Mouse (Mus musculus) neural tube, embryonic 13.5 days (tissue): ENCODE measurements around the gene Slc6a6. TPM values are rescaled to one million over a fixed set of nuclear protein-coding genes. Genes with fewer than 3 reads are reported as not detected.

ENCODE experiments used
- ATAC-seq: fragments of 200-750 bp; cut with Nextera tagmentation; 2 replicates; pipeline ENCODE4 v1.8.0; 2017; ENCODE audit warnings: low read depth, mild to moderate bottlenecking, moderate TSS enrichment, moderate library complexity
- H3K27ac ChIP-seq: fragments of 300-500 bp; sonication (generic); replicated peaks from 2 replicates; pipeline ENCODE4 v1.5.1; 2015; ENCODE audit warnings: moderate library complexity, mild to moderate bottlenecking, inconsistent platforms
- H3K27me3 ChIP-seq: fragments of 300-500 bp; sonication (generic); 2 replicates; pipeline ENCODE4 v1.6.1; 2015; ENCODE audit warnings: mild to moderate bottlenecking, inconsistent platforms
- H3K36me3 ChIP-seq: fragments of 300-500 bp; sonication (generic); 2 replicates; pipeline ENCODE4 v1.6.1; 2015; ENCODE audit warnings: mild to moderate bottlenecking, inconsistent platforms
- H3K4me1 ChIP-seq: fragments of 300-500 bp; sonication (generic); replicated peaks from 2 replicates; pipeline ENCODE4 v1.6.1; 2015; ENCODE audit warnings: inconsistent platforms
- H3K4me2 ChIP-seq: fragments of 300-500 bp; sonication (generic); 2 replicates; pipeline ENCODE4 v1.6.1; 2015; ENCODE audit warnings: inconsistent platforms, mild to moderate bottlenecking, moderate library complexity
- H3K4me3 ChIP-seq: fragments of 300-500 bp; sonication (generic); 2 replicates; pipeline ENCODE4 v1.5.1; 2015; ENCODE audit warnings: mild to moderate bottlenecking, inconsistent platforms
- H3K9ac ChIP-seq: fragments of 300-500 bp; sonication (generic); 2 replicates; pipeline ENCODE4 v1.6.1; 2015; ENCODE audit warnings: moderate library complexity, mild to moderate bottlenecking, inconsistent platforms
- H3K9me3 ChIP-seq: fragments of 300-500 bp; sonication (generic); 2 replicates; pipeline ENCODE4 v1.6.1; 2016; ENCODE audit warnings: inconsistent platforms
- WGBS: fragments of 180-500 bp; shearing (Covaris S2); methylation state at CpG from one replicate; pipeline ENCODE4 v1.1.7; 2015; 5-methylcytosine and 5-hydroxymethylcytosine counted together
- polyA plus RNA-seq: library from polyadenylated mRNA; unstranded; fragments of >200 nt; fragmentation: Nextera tagmentation; extraction: Ambion mirVana; gene quantifications from 2 replicates; pipeline ENCODE4 v1.2.1, GENCODE M21; 2015

The Slc6a6 gene
- polyA plus RNA-seq, 1 experiment from 2014 or later, result 70.0 TPM

DNA sequence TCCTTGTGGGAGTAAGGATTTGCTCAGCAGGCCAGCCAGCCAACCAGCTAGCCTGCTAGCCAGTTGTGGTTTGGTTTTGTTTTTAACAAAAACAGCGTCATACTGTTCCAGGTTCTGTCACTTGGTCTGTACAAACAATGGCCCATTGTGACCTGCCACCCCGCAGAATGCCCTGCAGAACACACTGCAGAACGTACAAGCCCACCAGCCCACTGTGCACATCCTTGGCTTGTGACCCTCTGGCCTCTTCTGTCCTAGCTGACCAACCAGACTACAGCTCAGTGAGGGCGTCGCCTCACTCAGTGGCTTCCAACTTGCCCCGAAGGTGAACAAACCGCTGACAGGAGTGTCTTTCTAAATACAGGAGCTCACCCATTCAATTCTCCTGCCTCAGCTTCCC is 6.4 kb downstream of the Slc6a6 start:
- Histone ChIP-seq H3K4me3 (no peak overlapping the region), H3K27me3 (no peaks in the 10 kb centered on the region), H3K9me3 (no peaks in the 10 kb centered on the region), H3K4me1 (peaks cover 74% of the 10 kb centered on the region), H3K36me3 (peaks cover 20% of the 10 kb centered on the region), H3K27ac (no peak overlapping the region), H3K4me2 (no peak overlapping the region), H3K9ac (no peak overlapping the region)
- no peak for ATAC-seq
- WGBS, result 65% methylated on average over 7 of the region's 7 CpGs

GRCm38 (mm10) chr6:91690646-91691045 is 6.8 kb downstream of the Slc6a6 start:
- H3K27me3 ChIP-seq, result no peaks in the 10 kb centered on the region
- 90% methylated on average over 7 of the region's 7 CpGs for WGBS
- no peak overlapping the region for H3K27ac ChIP-seq
- peaks cover 69% of the 10 kb centered on the region for H3K4me1 ChIP-seq
- H3K36me3 ChIP-seq, result peaks cover 20% of the 10 kb centered on the region
- no peak overlapping the region for H3K4me2 ChIP-seq
- H3K4me3 ChIP-seq, result no peak overlapping the region
- H3K9ac ChIP-seq, result no peak overlapping the region
- H3K9me3 ChIP-seq, result no peaks in the 10 kb centered on the region
- no peak for ATAC-seq

GRCm38 (mm10) chr6:91691576-91691975 is 7.7 kb downstream of the Slc6a6 start:
- Histone ChIP-seq H3K4me1 (peaks cover 60% of the 10 kb centered on the region), H3K27me3 (no peaks in the 10 kb centered on the region)

DNA sequence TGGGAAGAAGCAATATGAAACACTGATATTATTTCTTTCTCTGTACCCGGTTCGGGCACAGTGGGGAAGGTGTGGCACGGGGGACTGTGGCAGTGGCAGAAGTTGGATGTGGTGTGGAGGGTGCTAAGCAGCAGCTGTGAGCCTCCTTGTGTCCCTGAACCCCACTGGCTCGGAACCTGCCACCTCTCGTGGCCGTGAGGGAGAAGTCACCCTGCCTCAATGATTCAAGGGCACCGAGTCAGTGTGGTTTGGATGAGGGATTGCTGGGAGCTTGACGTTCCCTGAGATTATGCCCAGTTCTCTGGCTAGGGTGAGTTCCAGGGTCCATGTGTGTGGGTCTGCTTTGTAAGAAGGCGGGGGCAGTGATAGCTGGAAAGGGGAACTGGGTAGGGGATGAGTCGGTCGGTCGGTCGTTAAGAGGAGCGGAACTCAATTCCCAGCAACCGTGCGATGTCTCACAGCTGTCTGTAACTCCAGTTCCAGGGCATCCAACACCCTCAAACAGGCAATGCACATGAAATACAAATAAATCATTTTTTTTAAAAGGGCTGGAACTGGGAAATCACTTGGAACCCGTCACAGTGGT is 9.5 kb downstream of the Slc6a6 start:
- Histone ChIP-seq H3K4me1 (peaks cover 55% of the 10 kb centered on the region), H3K4me2 (no peak overlapping the region), H3K36me3 (peaks cover 20% of the 10 kb centered on the region), H3K9ac (no peak overlapping the region), H3K4me3 (no peak overlapping the region), H3K27me3 (no peaks in the 10 kb centered on the region), H3K27ac (no peak overlapping the region), H3K9me3 (no peaks in the 10 kb centered on the region)
- 86% methylated on average over 17 of the region's 17 CpGs for WGBS
- ATAC-seq, result no peak

More at GRCm38 (mm10) chr6:91691576-91691975, 7.7 kb downstream of the Slc6a6 start:
- H3K36me3 ChIP-seq, result peaks cover 20% of the 10 kb centered on the region
- no peak overlapping the region for H3K4me3 ChIP-seq
- no peak overlapping the region for H3K4me2 ChIP-seq
- no peaks in the 10 kb centered on the region for H3K9me3 ChIP-seq
- no peak for ATAC-seq
- H3K9ac ChIP-seq, result no peak overlapping the region
- WGBS, result 86% methylated on average over 4 of the region's 4 CpGs
- H3K27ac ChIP-seq, result no peak overlapping the region

- no peak for ATAC-seq
Measured at GRCm38 (mm10) chr6:91694610-91695009, 10.8 kb downstream of the Slc6a6 start.

DNA sequence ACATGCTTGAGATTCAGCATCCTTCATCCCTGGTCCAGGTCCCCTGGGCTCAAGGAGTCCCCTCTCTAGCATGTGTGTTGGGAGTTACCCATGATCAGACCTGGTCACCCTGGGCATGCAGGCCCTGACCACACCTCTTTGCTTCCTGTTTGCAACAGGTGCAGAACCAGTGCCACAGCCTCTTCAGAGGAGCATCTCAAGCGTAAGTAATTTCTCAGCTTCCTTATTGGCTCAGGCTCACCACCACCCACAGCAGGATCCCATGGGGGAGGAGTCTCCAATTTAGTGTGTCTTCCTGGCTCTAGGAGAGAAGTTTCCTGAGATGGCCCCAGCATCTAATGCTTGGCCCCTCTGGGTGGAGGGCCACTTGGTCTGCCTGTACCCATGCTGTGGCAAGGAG is 15.0 kb downstream of the Slc6a6 start:
- H3K9me3 ChIP-seq, result no peaks in the 10 kb centered on the region
- H3K9ac ChIP-seq, result no peak overlapping the region
- peaks cover 25% of the 10 kb centered on the region for H3K4me1 ChIP-seq
- no peak overlapping the region for H3K4me3 ChIP-seq
- H3K4me2 ChIP-seq, result no peak overlapping the region
- 75% methylated on average over 1 of the region's 1 CpGs for WGBS
- no peak for ATAC-seq
- no peaks in the 10 kb centered on the region for H3K27me3 ChIP-seq
- no peak overlapping the region for H3K27ac ChIP-seq
- peaks cover 47% of the 10 kb centered on the region for H3K36me3 ChIP-seq

More at GRCm38 (mm10) chr6:91694610-91695009, 10.8 kb downstream of the Slc6a6 start:
- Histone ChIP-seq H3K9ac (peak overlapping the region; percentile 41; the same call in 1 of the 2 replicates), H3K4me3 (no peak overlapping the region), H3K4me2 (no peak overlapping the region), H3K36me3 (peaks cover 27% of the 10 kb centered on the region), H3K27me3 (no peaks in the 10 kb centered on the region), H3K4me1 (peaks cover 44% of the 10 kb centered on the region), H3K27ac (peak overlapping the region; percentile 38; the same call in 1 of the 2 replicates), H3K9me3 (no peaks in the 10 kb centered on the region)
- 63% methylated on average over 7 of the region's 7 CpGs for WGBS

- H3K4me2 ChIP-seq, result no peak overlapping the region
- WGBS, result 89% methylated on average over 4 of the region's 4 CpGs
- H3K36me3 ChIP-seq, result peaks cover 55% of the 10 kb centered on the region
Measured at GRCm38 (mm10) chr6:91699482-91700200, 15.8 kb downstream of the Slc6a6 start.

GRCm38 (mm10) chr6:91700823-91701621 is 17.2 kb downstream of the Slc6a6 start:
- Histone ChIP-seq H3K4me1 (peaks cover 11% of the 10 kb centered on the region), H3K4me3 (no peak overlapping the region), H3K36me3 (peaks cover 68% of the 10 kb centered on the region), H3K9me3 (no peaks in the 10 kb centered on the region), H3K4me2 (no peak overlapping the region), H3K27ac (no peak overlapping the region), H3K27me3 (no peaks in the 10 kb centered on the region), H3K9ac (no peak overlapping the region)
- WGBS, result 78% methylated on average over 11 of the region's 11 CpGs
- ATAC-seq, result no peak

More at GRCm38 (mm10) chr6:91699482-91700200, 15.8 kb downstream of the Slc6a6 start:
- H3K27ac ChIP-seq, result no peak overlapping the region
- no peak for ATAC-seq
- H3K9ac ChIP-seq, result no peak overlapping the region
- H3K4me3 ChIP-seq, result no peak overlapping the region
- no peaks in the 10 kb centered on the region for H3K27me3 ChIP-seq
- no peaks in the 10 kb centered on the region for H3K9me3 ChIP-seq
- H3K4me1 ChIP-seq, result peaks cover 17% of the 10 kb centered on the region

GRCm38 (mm10) chr6:91703459-91703858 is 19.6 kb downstream of the Slc6a6 start:
- Histone ChIP-seq H3K27me3 (no peaks in the 10 kb centered on the region), H3K4me1 (peaks cover 23% of the 10 kb centered on the region), H3K27ac (no peak overlapping the region), H3K4me2 (no peak overlapping the region), H3K9me3 (no peaks in the 10 kb centered on the region), H3K9ac (no peak overlapping the region), H3K36me3 (peaks cover 80% of the 10 kb centered on the region), H3K4me3 (no peak overlapping the region)
- no peak for ATAC-seq
- 91% methylated on average over 2 of the region's 2 CpGs for WGBS

GRCm38 (mm10) chr6:91704446-91704845 is 20.6 kb downstream of the Slc6a6 start:
- peaks cover 28% of the 10 kb centered on the region for H3K4me1 ChIP-seq
- H3K4me3 ChIP-seq, result no peak overlapping the region
- H3K9me3 ChIP-seq, result no peaks in the 10 kb centered on the region
- no peak for ATAC-seq
- H3K27ac ChIP-seq, result no peak overlapping the region
- no peak overlapping the region for H3K4me2 ChIP-seq
- H3K27me3 ChIP-seq, result no peaks in the 10 kb centered on the region
- 72% methylated on average over 1 of the region's 1 CpGs for WGBS
- H3K9ac ChIP-seq, result no peak overlapping the region
- peaks cover 79% of the 10 kb centered on the region for H3K36me3 ChIP-seq

GRCm38 (mm10) chr6:91705651-91706050 is 21.8 kb downstream of the Slc6a6 start:
- Histone ChIP-seq H3K27me3 (no peaks in the 10 kb centered on the region), H3K36me3 (peaks cover 68% of the 10 kb centered on the region), H3K9me3 (no peaks in the 10 kb centered on the region), H3K4me3 (no peak overlapping the region), H3K27ac (no peak overlapping the region), H3K9ac (no peak overlapping the region), H3K4me1 (peaks cover 37% of the 10 kb centered on the region), H3K4me2 (no peak overlapping the region)
- no peak for ATAC-seq
- WGBS, result 73% methylated on average over 4 of the region's 4 CpGs
